Mouse (Mus musculus) cerebellum, adult 2 months (tissue): Measurements from ENCODE around the gene Grid1. TPM values are rescaled to one million over a fixed set of nuclear protein-coding genes. Genes with fewer than 3 reads are reported as not detected.

Source experiments
- DNase-seq, 2 experiments: peaks; one replicate each; pipeline ENCODE4 v3.0.0; 2021
- H3K27ac ChIP-seq: fragments of 200-500 bp; 2 replicates; pipeline ENCODE4 v1.5.1; 2012; ENCODE audit warnings: low read length, control low read depth, inconsistent platforms; ENCODE audit not compliant: insufficient read depth
- H3K27me3 ChIP-seq: fragments of 200-500 bp; 2 replicates; pipeline ENCODE4 v1.6.1; 2012; ENCODE audit warnings: inconsistent platforms, mild to moderate bottlenecking, low read length, moderate library complexity; ENCODE audit not compliant: control insufficient read depth, insufficient read depth
- H3K4me1 ChIP-seq: fragments of 200-500 bp; 2 replicates; pipeline ENCODE4 v1.6.1; 2011; ENCODE audit warnings: low read length; ENCODE audit not compliant: control insufficient read depth, insufficient read depth
- H3K4me3 ChIP-seq: fragments of 200-500 bp; replicated peaks from 2 replicates; pipeline ENCODE3; 2011; ENCODE audit warnings: mild to moderate bottlenecking, low read depth, low read length, control low read depth; ENCODE audit not compliant: insufficient read depth
- CTCF ChIP-seq: fragments of 200-500 bp; IDR thresholded peaks from 2 replicates; pipeline ENCODE4 v1.5.1; 2011; ENCODE audit warnings: low read depth, mild to moderate bottlenecking, control low read depth, low read length, moderate library complexity, borderline replicate concordance; ENCODE audit not compliant: insufficient read depth
- POLR2A ChIP-seq: fragments of 200-500 bp; IDR thresholded peaks from 2 replicates; pipeline ENCODE4 v1.6.1; 2011; ENCODE audit warnings: low read length, control low read depth, borderline replicate concordance; ENCODE audit not compliant: insufficient read depth
- WGBS: fragments of 180-500 bp; shearing (Covaris S2); methylation state at CpG from one replicate; pipeline ENCODE4 v1.1.7; 2018; 5-methylcytosine and 5-hydroxymethylcytosine counted together
- polyA plus RNA-seq: library from polyadenylated mRNA; depleted of rRNA; stranded (reverse); fragments of >200 nt; gene quantifications from 2 replicates; pipeline ENCODE4 v1.2.3, GENCODE M21; 2012

Gene Grid1
- polyA plus RNA-seq, 1 experiment: 13.3 TPM

DNA sequence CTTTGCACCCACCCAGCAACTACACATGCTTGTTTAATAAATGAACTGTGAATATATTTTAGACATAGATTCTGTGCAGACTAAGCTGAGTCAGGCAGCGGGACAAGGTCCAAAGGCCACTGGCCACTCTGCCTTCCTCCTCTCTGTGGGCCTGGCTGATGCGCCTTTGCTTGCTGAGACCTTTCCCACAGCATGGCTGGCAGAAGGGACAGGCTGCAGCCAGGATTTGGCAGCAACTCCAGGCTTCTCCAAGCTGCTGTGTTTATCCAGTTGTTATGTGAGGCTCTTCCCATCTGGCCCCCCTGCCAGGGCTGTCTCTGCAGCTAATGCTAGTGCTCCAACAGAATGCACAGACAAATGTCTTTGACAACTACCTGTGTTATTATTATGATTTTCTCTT, 347.5 kb downstream of the Grid1 start:
- no peak overlapping the region for H3K4me3 ChIP-seq
- 35% methylated on average over 2 of the region's 2 CpGs for WGBS

DNA sequence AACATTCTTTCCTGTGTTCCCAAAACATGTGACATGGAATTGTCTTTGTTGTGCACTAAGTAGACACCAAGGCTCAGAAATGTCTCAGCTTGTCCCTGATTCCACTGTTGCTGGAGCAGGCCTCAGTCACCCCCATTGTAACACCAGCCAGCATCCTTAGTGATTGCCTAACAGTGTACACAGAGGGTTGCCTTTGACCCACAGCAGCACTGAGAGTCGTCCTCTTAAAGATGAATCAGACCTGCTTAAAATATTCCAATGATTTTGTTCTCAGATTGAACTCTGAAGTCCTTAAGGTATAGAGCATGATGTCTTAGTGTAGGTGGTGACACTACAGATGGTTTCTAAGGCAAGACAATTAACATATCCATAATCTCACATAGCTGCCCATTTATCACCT, 354.0 kb downstream of the Grid1 start:
- Histone ChIP-seq H3K4me1 (no peaks in the 10 kb centered on the region), H3K4me3 (no peak overlapping the region), H3K27me3 (no peaks in the 10 kb centered on the region), H3K27ac (no peak overlapping the region)
- TF ChIP-seq POLR2A (no peak), CTCF (no peak)
- DNase-seq: no peak
- WGBS: 83% methylated on average over 1 of the region's 1 CpGs

More for the DNA sequence above, 347.5 kb downstream of the Grid1 start:
- Histone ChIP-seq H3K27ac (no peak overlapping the region), H3K4me1 (no peaks in the 10 kb centered on the region), H3K27me3 (no peaks in the 10 kb centered on the region)
- TF ChIP-seq POLR2A (no peak), CTCF (no peak)
- no peak for DNase-seq

DNA sequence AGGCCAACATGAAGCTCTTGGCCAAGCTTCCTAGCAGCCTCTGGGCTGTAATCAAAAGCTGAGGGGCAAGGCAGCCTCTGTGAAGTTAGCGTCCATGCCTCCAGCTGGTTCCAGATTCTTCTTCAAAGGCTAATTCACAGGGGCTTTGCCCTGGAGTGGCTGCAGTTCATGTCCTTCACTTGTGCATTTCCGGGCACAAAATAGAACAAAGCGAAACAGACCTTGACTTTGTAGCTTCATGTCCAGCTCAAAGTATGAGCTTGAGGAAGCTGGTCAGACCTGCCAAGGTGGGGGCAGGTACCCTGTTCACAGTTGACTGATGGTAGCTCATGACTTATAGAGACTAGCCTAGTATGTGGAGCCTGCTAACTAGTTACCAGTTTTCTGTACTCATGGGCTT, 356.1 kb downstream of the Grid1 start:
- TF ChIP-seq POLR2A: no peak
- no peak for TF ChIP-seq CTCF
- no peaks in the 10 kb centered on the region for H3K4me1 ChIP-seq
- no peak for DNase-seq
- WGBS: 81% methylated on average over 3 of the region's 3 CpGs
- no peak overlapping the region for H3K27ac ChIP-seq
- H3K4me3 ChIP-seq: no peak overlapping the region
- no peaks in the 10 kb centered on the region for H3K27me3 ChIP-seq

DNA sequence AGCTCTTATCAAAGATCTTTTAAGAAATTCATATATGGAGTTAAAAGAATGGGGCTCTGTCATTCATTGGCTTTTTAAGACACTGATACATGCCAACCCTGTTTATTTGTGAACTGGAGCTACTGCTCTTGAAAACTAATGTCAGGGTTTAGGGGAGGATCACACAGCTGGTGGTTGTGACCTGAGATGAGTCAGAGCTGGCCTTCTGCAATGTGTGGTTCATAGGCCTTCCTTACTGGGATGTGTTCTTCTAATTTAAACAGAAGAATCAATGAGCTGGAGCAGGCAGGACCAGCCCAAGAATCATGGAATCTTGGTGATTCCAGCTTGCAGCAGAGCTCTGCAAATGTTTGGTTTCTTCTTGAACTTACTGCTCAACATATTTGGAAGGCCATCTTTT, 359.2 kb downstream of the Grid1 start:
- H3K27me3 ChIP-seq: no peaks in the 10 kb centered on the region
- DNase-seq: no peak
- TF ChIP-seq CTCF (no peak), POLR2A (no peak)
- no peaks in the 10 kb centered on the region for H3K4me1 ChIP-seq
- no peak overlapping the region for H3K27ac ChIP-seq
- H3K4me3 ChIP-seq: no peak overlapping the region

DNA sequence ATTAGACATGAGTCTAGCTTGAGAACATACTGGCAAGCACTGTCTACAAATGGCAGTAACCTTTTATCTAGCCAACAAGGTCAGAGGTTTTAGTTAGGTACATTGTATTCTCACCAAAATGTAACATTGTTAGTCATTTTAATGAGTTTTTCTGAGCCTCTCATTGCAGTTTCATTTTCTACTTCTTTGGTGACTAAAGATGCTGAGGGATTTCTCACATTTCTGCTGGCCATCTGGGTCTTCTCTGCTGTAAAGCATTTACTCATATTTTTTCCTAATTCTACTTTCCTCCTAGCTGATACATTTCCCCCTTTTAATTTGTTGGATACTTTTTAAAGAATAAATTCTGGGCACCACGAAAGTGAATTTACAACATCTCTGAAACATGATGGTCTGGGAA, 365.5 kb downstream of the Grid1 start:
- no peak for DNase-seq
- H3K27ac ChIP-seq: no peak overlapping the region
- H3K4me3 ChIP-seq: no peak overlapping the region
- no peaks in the 10 kb centered on the region for H3K4me1 ChIP-seq
- 94% methylated on average over 1 of the region's 1 CpGs for WGBS
- H3K27me3 ChIP-seq: no peaks in the 10 kb centered on the region
- TF ChIP-seq POLR2A (no peak), CTCF (no peak)

DNA sequence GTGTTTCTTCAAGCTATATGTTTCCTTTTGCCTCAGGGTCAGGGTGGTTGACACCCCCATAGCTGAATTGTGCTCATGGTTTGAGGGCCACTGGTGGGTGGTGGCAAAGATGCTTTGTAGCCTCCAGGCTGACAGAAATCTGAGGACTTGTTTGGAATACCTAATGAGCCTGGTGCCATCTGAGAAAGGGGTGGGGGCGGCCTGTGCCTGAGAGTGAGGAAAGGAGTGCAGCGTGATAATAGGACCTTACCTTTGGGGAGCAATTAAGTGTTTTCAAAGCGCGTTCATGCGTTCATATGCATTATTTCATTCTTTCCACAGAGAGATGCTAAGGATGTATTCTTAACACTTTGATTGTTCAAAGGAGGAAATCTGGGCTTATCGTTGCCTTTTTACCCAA, 372.3 kb downstream of the Grid1 start:
- no peaks in the 10 kb centered on the region for H3K27me3 ChIP-seq
- H3K4me3 ChIP-seq: no peak overlapping the region
- no peak overlapping the region for H3K27ac ChIP-seq
- H3K4me1 ChIP-seq: no peaks in the 10 kb centered on the region
- DNase-seq: no peak
- WGBS: 94% methylated on average over 6 of the region's 6 CpGs
- no peak for TF ChIP-seq CTCF
- TF ChIP-seq POLR2A: no peak

DNA sequence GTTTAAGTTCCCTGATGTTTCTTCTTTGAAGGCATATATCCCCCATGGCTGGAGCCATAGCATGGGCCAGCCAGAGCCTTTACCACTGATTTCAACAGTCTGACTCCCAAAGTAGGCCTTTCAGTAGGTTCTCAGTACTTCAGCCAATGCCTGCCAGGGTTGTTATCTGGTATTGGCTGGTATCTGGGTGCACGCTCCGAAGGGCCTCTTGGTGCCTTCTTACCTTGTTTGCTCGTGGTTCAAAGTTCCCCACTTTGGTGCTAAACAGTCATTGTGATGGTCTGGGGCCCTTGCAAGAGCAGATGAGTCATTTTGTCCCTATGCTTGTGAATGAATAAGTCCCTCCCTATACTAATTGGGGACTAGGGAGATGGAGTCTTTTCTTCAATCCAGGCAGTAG, 377.5 kb downstream of the Grid1 start:
- no peak for DNase-seq
- TF ChIP-seq POLR2A (no peak), CTCF (no peak)
- Histone ChIP-seq H3K27me3 (no peaks in the 10 kb centered on the region), H3K4me1 (no peaks in the 10 kb centered on the region), H3K27ac (no peak overlapping the region), H3K4me3 (no peak overlapping the region)
- 87% methylated on average over 3 of the region's 3 CpGs for WGBS

DNA sequence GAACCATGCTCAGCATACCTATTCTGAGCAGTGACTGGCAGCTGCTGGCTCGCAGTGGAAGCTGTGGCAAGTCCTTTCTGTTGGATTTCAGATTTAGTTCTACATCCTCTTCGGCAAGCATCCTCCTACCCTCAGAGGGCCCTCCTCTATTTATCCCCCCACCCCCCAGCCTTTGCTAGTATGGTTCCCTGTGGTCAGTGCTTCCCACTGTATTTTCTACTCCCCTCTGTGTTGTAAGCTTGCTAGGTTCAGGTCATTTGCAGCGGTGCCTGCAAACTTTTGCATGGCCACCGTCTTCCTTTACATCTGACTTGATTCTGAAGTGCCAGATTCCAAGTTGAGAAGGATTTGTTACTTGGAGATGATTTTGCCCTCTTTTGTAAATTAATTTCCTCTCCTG, 378.5 kb downstream of the Grid1 start:
- H3K4me1 ChIP-seq: no peaks in the 10 kb centered on the region
- no peak for DNase-seq
- WGBS: 73% methylated on average over 4 of the region's 4 CpGs
- no peak overlapping the region for H3K27ac ChIP-seq
- H3K27me3 ChIP-seq: no peaks in the 10 kb centered on the region
- H3K4me3 ChIP-seq: no peak overlapping the region
- TF ChIP-seq CTCF (no peak), POLR2A (no peak)

DNA sequence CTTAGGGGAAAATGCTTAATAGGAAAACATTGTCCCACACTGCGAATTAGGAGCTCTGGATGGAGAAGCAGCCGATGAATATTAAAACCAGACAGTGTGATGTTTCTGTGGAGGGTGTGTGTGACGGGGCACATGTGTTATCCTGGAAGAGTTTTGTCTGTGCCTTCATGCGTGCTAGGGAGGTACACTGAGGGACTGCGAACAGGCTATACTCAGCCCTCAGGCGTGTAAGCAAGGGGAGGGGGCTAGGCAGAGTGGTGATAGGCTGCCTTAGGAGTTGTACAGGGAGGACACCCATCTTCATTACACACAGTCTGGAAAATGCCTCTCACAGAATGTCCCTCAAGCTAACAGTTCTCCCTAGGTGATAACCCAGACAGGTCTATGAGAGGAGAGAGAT, 379.0 kb downstream of the Grid1 start:
- Histone ChIP-seq H3K4me1 (no peaks in the 10 kb centered on the region), H3K4me3 (no peak overlapping the region), H3K27me3 (no peaks in the 10 kb centered on the region), H3K27ac (no peak overlapping the region)
- WGBS: 75% methylated on average over 6 of the region's 6 CpGs
- DNase-seq: no peak
- TF ChIP-seq POLR2A (no peak), CTCF (no peak)
